Mouse (Mus musculus) embryonic fibroblast, embryonic 13.5 days (primary cell): Measurements from ENCODE around the gene Lysmd1.

Source experiments
- CTCF ChIP-seq: IDR thresholded peaks from 2 replicates; pipeline ENCODE4 v1.5.1; 2011; ENCODE audit warnings: mild to moderate bottlenecking, control low read depth, low read length, moderate library complexity, borderline replicate concordance; ENCODE audit not compliant: insufficient read depth
- POLR2A ChIP-seq: IDR thresholded peaks from 2 replicates; pipeline ENCODE4 v1.6.1; 2011; ENCODE audit warnings: low read depth, mild to moderate bottlenecking, control low read depth, low read length, moderate library complexity

GRCm38 (mm10) chr3:95088071-95088470 lies 45.8 kb upstream of the Lysmd1 start:
- TF ChIP-seq CTCF, result no peak
- TF ChIP-seq POLR2A, result no peak
